Mouse (Mus musculus): Measurements from ENCODE around the gene Inca1. TPM values are rescaled to one million over a fixed set of nuclear protein-coding genes. Genes with fewer than 3 reads are reported as not detected.

Gene Inca1
- polyA plus RNA-seq, 1 experiment from 2014 or later: 2.2 TPM

GRCm38 (mm10) chr11:70643051-70643450 is 56.9 kb downstream of the Inca1 start:
- no peak for ATAC-seq (replicated peaks; ENCODE audit: insufficient number of reproducible peaks, low FRiP score, low TSS enrichment)
- H3K27me3 ChIP-seq (ENCODE audit: control insufficient read depth, insufficient read depth, low read length): no peaks in the 10 kb centered on the region
- no peak overlapping the region for H3K4me3 ChIP-seq (ENCODE audit: low read depth, low read length)
- peaks cover 27% of the 10 kb centered on the region for H3K4me1 ChIP-seq (ENCODE audit: control insufficient read depth, insufficient read depth, low read length)
- no peak overlapping the region for H3K4me2 ChIP-seq
- WGBS (ENCODE audit: insufficient replicate concordance): 93% methylated on average over 6 of the region's 6 CpGs
- no peak overlapping the region for H3K27ac ChIP-seq (ENCODE audit: low read depth, low read length)
- H3K9me3 ChIP-seq (replicated peaks; ENCODE audit: control insufficient read depth, low read length): no peaks in the 10 kb centered on the region
- H3K36me3 ChIP-seq (ENCODE audit: control insufficient read depth, insufficient read depth, low read length): peaks cover 16% of the 10 kb centered on the region
- no peak overlapping the region for H3K9ac ChIP-seq (ENCODE audit: low read depth, low read length)

DNA sequence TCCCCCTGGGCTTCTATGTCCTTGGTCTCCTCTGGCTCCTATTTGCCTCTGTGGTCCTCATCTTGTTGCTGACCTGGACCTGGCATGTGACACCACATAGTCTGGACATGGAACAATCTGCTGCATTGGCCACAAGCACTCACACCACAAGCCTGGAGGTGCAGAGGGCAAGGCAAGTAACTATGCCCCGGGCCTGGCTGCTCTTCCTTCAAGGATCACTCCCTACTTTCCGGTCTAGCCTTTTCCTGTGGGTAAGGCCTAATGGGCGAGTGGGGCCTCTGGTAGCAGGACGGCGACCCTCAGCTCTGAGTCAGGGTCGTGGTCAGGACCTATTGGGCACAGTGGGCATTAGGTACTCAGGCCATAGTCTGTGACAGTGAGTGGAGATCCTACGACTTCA is 58.7 kb downstream of the Inca1 start:
- Histone ChIP-seq H3K27me3 (ENCODE audit: control insufficient read depth, insufficient read depth, low read length) (no peaks in the 10 kb centered on the region), H3K4me1 (ENCODE audit: control insufficient read depth, insufficient read depth, low read length) (peaks cover 27% of the 10 kb centered on the region), H3K4me2 (no peak overlapping the region), H3K9ac (ENCODE audit: low read depth, low read length) (no peak overlapping the region), H3K9me3 (replicated peaks; ENCODE audit: control insufficient read depth, low read length) (no peaks in the 10 kb centered on the region), H3K36me3 (ENCODE audit: control insufficient read depth, insufficient read depth, low read length) (peaks cover 16% of the 10 kb centered on the region), H3K27ac (ENCODE audit: low read depth, low read length) (no peak overlapping the region), H3K4me3 (ENCODE audit: low read depth, low read length) (no peak overlapping the region)
- WGBS (ENCODE audit: insufficient replicate concordance): 76% methylated on average over 7 of the region's 7 CpGs
- ATAC-seq (replicated peaks; ENCODE audit: insufficient number of reproducible peaks, low FRiP score, low TSS enrichment): no peak

DNA sequence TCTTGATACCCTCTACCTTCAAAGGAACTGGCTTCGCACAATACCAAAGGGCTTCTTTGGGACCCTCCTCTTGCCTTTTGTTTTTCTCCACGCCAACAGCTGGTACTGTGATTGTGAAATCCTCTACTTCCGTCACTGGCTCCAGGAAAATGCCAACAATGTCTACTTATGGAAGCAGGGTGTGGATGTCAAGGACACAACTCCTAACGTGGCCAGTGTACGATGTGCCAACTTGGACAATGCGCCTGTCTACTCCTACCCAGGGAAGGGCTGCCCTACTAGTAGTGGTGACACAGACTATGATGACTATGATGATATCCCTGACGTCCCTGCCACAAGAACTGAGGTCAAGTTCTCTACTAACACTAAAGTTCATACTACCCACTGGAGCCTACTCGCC is 60.0 kb downstream of the Inca1 start:
- H3K4me3 ChIP-seq (ENCODE audit: low read depth, low read length): no peak overlapping the region
- peaks cover 17% of the 10 kb centered on the region for H3K4me1 ChIP-seq (ENCODE audit: control insufficient read depth, insufficient read depth, low read length)
- H3K9ac ChIP-seq (ENCODE audit: low read depth, low read length): no peak overlapping the region
- H3K9me3 ChIP-seq (replicated peaks; ENCODE audit: control insufficient read depth, low read length): no peaks in the 10 kb centered on the region
- H3K27me3 ChIP-seq (ENCODE audit: control insufficient read depth, insufficient read depth, low read length): no peaks in the 10 kb centered on the region
- 76% methylated on average over 8 of the region's 8 CpGs for WGBS (ENCODE audit: insufficient replicate concordance)
- no peak overlapping the region for H3K27ac ChIP-seq (ENCODE audit: low read depth, low read length)
- no peak overlapping the region for H3K4me2 ChIP-seq
- peaks cover 9% of the 10 kb centered on the region for H3K36me3 ChIP-seq (ENCODE audit: control insufficient read depth, insufficient read depth, low read length)
- ATAC-seq (replicated peaks; ENCODE audit: insufficient number of reproducible peaks, low FRiP score, low TSS enrichment): no peak

DNA sequence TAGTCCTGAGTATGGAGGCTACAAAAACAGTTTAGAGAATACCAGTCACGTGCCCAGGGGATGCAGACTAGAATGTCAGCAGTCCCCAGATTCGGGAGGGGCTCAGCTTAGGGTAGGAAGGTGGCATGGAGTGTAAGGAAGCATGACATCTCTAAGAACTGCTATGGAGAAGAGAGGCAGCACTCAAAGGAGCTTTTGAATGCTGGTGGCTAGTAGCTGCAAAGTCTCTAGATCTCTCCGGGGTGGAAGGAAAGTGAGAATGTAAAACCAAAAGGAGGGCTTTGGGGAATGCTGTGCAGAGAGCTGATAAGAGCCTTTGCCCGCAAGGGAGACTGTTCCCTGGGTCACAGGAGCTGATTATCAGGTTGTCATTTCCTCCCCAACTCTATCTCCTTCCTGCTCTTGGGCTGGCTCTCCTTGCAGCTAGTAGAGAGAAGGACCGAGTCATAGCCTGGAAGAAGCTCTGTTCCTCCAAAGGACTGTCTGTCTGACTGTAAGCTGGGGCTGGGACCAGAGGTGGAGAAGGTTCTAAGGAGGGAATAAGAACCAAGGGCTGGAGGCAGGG is 61.2 kb downstream of the Inca1 start, which contains the start of gene Gp1ba:
TSS of gene Gp1ba (plus strand) at position 409 of the 565 bp plus-strand sequence.
- peak within 1 kb of the TSS; percentile 23 for H3K4me2 ChIP-seq
- H3K27me3 ChIP-seq (ENCODE audit: control insufficient read depth, insufficient read depth, low read length): no peaks in the 10 kb centered on the region
- no peak within 1 kb of the TSS for H3K9ac ChIP-seq (ENCODE audit: low read depth, low read length)
- H3K4me3 ChIP-seq (ENCODE audit: low read depth, low read length): no peak within 1 kb of the TSS
- peak; percentile 53; the same call in 1 of the 2 replicates for ATAC-seq (replicated peaks; ENCODE audit: insufficient number of reproducible peaks, low FRiP score, low TSS enrichment)
- no peaks in the 10 kb centered on the region for H3K36me3 ChIP-seq (ENCODE audit: control insufficient read depth, insufficient read depth, low read length)
- peaks cover 17% of the 10 kb centered on the region for H3K4me1 ChIP-seq (ENCODE audit: control insufficient read depth, insufficient read depth, low read length)
- no peaks in the 10 kb centered on the region for H3K9me3 ChIP-seq (replicated peaks; ENCODE audit: control insufficient read depth, low read length)
- H3K27ac ChIP-seq (ENCODE audit: low read depth, low read length): peak within 1 kb of the TSS; percentile 82
- 10% methylated on average over 5 of the region's 5 CpGs for WGBS (ENCODE audit: insufficient replicate concordance)

Small RNA genes lying within 50 kb of the gene (microRNA-seq; reads per million reads assigned to microRNA genes)
- 0.27 reads per million for gene Mir6925 (ENCODE audit: borderline number of aligned reads)

Other genes starting within 250 kb of the Inca1 start
- 28.6 and 31.2 TPM in 2 replicates for gene Med11, start 248.2 kb downstream of the Inca1 start, polyA plus RNA-seq (2014; fragmentation: Nextera tagmentation; extraction: Ambion mirVana)
- gene Zmynd15, start 240.7 kb downstream of the Inca1 start, polyA plus RNA-seq (2014; fragmentation: Nextera tagmentation; extraction: Ambion mirVana): 1.1 and 1.9 TPM in 2 replicates
- 6.2 and 7.3 TPM in 2 replicates for gene Cxcl16, start 240.2 kb downstream of the Inca1 start, polyA plus RNA-seq (2014; fragmentation: Nextera tagmentation; extraction: Ambion mirVana)
- 8.2 and 10.3 TPM in 2 replicates for gene Tm4sf5, start 194.9 kb downstream of the Inca1 start, polyA plus RNA-seq (2014; fragmentation: Nextera tagmentation; extraction: Ambion mirVana)
- 0.35 TPM in 1 of 2 replicates, not detected in the other for gene Vmo1, start 185.5 kb downstream of the Inca1 start, polyA plus RNA-seq (2014; fragmentation: Nextera tagmentation; extraction: Ambion mirVana)
- gene Gltpd2, start 181.0 kb downstream of the Inca1 start, polyA plus RNA-seq (2014; fragmentation: Nextera tagmentation; extraction: Ambion mirVana): 0.84 TPM in 1 of 2 replicates, not detected in the other
- gene Psmb6, start 174.8 kb downstream of the Inca1 start, polyA plus RNA-seq (2014; fragmentation: Nextera tagmentation; extraction: Ambion mirVana): 684 and 701 TPM in 2 replicates
- not detected in 2 replicates for gene Gm40193, start 167.2 kb downstream of the Inca1 start, polyA plus RNA-seq (2014; fragmentation: Nextera tagmentation; extraction: Ambion mirVana)
- 7.4 and 8.6 TPM in 2 replicates for gene Pld2, start 160.1 kb downstream of the Inca1 start, polyA plus RNA-seq (2014; fragmentation: Nextera tagmentation; extraction: Ambion mirVana)
- 15.1 and 16.1 TPM in 2 replicates for gene Mink1, start 137.3 kb downstream of the Inca1 start, polyA plus RNA-seq (2014; fragmentation: Nextera tagmentation; extraction: Ambion mirVana)
- gene 4930544D05Rik, start 84.3 kb downstream of the Inca1 start, polyA plus RNA-seq (2014; fragmentation: Nextera tagmentation; extraction: Ambion mirVana): not detected in 2 replicates
- gene Chrne, start 80.9 kb downstream of the Inca1 start, polyA plus RNA-seq (2014; fragmentation: Nextera tagmentation; extraction: Ambion mirVana): not detected in 2 replicates
- gene Gp1ba, start 61.0 kb downstream of the Inca1 start, polyA plus RNA-seq (2014; fragmentation: Nextera tagmentation; extraction: Ambion mirVana): 2.6 and 5.4 TPM in 2 replicates
- gene Rnf167, start 52.9 kb downstream of the Inca1 start, polyA plus RNA-seq (2014; fragmentation: Nextera tagmentation; extraction: Ambion mirVana): 66.8 and 76.9 TPM in 2 replicates
- 221 and 245 TPM in 2 replicates for gene Slc25a11, start 52.7 kb downstream of the Inca1 start, polyA plus RNA-seq (2014; fragmentation: Nextera tagmentation; extraction: Ambion mirVana)
- gene Pfn1, start 45.5 kb downstream of the Inca1 start, polyA plus RNA-seq (2014; fragmentation: Nextera tagmentation; extraction: Ambion mirVana): 1,771 and 1,932 TPM in 2 replicates
- 272 and 313 TPM in 2 replicates for gene Eno3, start 43.0 kb downstream of the Inca1 start, polyA plus RNA-seq (2014; fragmentation: Nextera tagmentation; extraction: Ambion mirVana)
- gene Spag7, start 30.7 kb downstream of the Inca1 start, polyA plus RNA-seq (2014; fragmentation: Nextera tagmentation; extraction: Ambion mirVana): 187 and 201 TPM in 2 replicates
- 10.6 and 14.4 TPM in 2 replicates for gene Camta2, start 12.1 kb downstream of the Inca1 start, polyA plus RNA-seq (2014; fragmentation: Nextera tagmentation; extraction: Ambion mirVana)
- 9.8 and 11.4 TPM in 2 replicates for gene Kif1c, start 393 bp upstream of the Inca1 start, polyA plus RNA-seq (2014; fragmentation: Nextera tagmentation; extraction: Ambion mirVana)
- gene Zfp3, start 64.1 kb upstream of the Inca1 start, polyA plus RNA-seq (2014; fragmentation: Nextera tagmentation; extraction: Ambion mirVana): 7.1 and 9.3 TPM in 2 replicates
- 0.27 TPM in 1 of 2 replicates, not detected in the other for gene Scimp, start 112.4 kb upstream of the Inca1 start, polyA plus RNA-seq (2014; fragmentation: Nextera tagmentation; extraction: Ambion mirVana)
- 25.9 and 27.8 TPM in 2 replicates for gene Rabep1, start 144.6 kb upstream of the Inca1 start, polyA plus RNA-seq (2014; fragmentation: Nextera tagmentation; extraction: Ambion mirVana)

All from heart, embryonic 11.5 days (tissue).